Comparison of ENCODE assay signal across 13 mouse cellular contexts in genomic region chr6:31231821-31232220, GRCm38 (mm10).
DNase-seq lines count a peak whose midpoint lies in the region.
"Had no signal": no experiment of that assay in that cellular context is flagged by ENCODE, and none has a peak within 500 bp of the region (broad histone marks: within the 10 kb centered on the region; RNA-seq: fewer than 3 reads in every experiment).

No protein-coding gene starts in this region.

- DNase-seq in cerebellum, adult 9-10 months: peak; percentile 50
- DNase-seq in cerebellum, postnatal 4 days (ENCODE audit: low spot score in 2 of 2): no peak
- DNase-seq in left cerebral cortex, postnatal 4 days: peak; percentile 51
- DNase-seq in left cerebral cortex, postnatal 25 days (ENCODE audit: low spot score in 2 of 2): no peak
- DNase-seq in adrenal gland, postnatal 36 days: peak; percentile 74 to 76
- DNase-seq in cerebellum, postnatal 25 days: peak; percentile 52 to 71
- no peak for DNase-seq in layer of hippocampus, postnatal 36 days
- DNase-seq: heart, postnatal 10 days; kidney, adult 8-10 months; kidney, postnatal 10 days; lung, adult 18-20 months; right cerebral cortex, postnatal 25 days; spleen, adult 18-20 months had no signal

- intact Hi-C loops in left cerebral cortex, postnatal 4 days (cut with DNase I): no loop called here
- intact Hi-C loops in left cerebral cortex, postnatal 25 days (cut with DNase I): no loop called here

Comparison
In these comparisons a context has a peak if more than half of its experiments do, and no peak if none do; other contexts are left out.
1. DNase-seq: peak in cerebellum, adult 9-10 months (single experiment), left cerebral cortex, postnatal 4 days (single experiment), adrenal gland, postnatal 36 days (2 of 2) and cerebellum, postnatal 25 days (2 of 2); none in cerebellum, postnatal 4 days (0 of 2), left cerebral cortex, postnatal 25 days (0 of 2) and layer of hippocampus, postnatal 36 days (0 of 2).